Mouse (Mus musculus): ENCODE data around the gene Ccdc177. TPM values are rescaled to one million over a fixed set of nuclear protein-coding genes. Genes with fewer than 3 reads are reported as not detected.
A peak's percentile ranks its signal among the peaks of the same experiment; 100 is the strongest.
"Not testable (repeated sequence)": the region's sequence is repeated elsewhere in the genome, so short reads cannot be mapped to it uniquely, and the experiment has no call there.

Gene Ccdc177
- polyA plus RNA-seq, 1 experiment from 2014 or later: 2.1 TPM

DNA sequence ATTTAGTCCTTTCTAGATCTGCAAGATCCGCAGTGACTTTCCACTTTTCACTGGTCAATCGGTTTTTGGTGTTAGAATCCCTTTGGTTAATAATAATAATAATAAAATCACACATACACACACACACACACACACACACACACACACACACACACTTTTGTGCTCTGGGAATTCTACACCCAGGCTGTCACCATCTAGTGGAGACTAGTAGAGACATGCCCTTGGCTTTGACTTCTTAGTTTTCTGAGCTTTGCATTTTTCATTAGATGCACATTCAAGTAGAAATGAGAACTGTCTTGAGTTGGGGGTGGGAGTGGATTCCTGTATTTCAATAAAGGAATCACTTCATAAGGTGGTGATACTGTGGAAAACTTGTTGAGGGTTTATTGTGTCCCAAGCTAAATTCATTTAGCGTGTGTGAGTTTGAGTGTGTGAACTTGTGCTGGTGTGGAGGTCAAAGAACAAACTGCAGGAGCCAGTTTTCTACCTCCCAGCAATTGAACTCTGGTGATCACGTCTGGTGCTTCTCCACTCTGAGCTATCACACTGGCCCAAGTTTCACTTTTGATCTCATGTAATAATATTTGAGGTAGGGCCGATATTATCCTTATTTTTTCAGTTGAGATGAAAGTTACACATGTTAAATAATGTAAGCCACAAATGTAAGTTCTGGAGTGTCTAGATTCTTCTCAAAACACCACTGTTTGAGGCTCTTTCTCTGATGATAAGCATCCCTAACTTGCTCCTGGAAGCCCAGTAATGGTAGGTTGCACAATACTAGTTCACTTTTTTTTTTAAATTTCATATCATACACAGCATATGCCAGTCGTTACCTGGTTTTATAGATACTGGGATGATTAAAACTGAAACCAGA is 31.3 kb upstream of the Ccdc177 start:
- peak overlapping the region; percentile 78 for H3K9ac ChIP-seq (replicated peaks)
- peak overlapping the region; percentile 95; the same call in 1 of the 2 replicates for H3K27ac ChIP-seq (replicated peaks)
- H3K36me3 ChIP-seq: no peaks in the 10 kb centered on the region
- H3K4me3 ChIP-seq (replicated peaks): peak overlapping the region; percentile 95
- no peaks in the 10 kb centered on the region for H3K27me3 ChIP-seq (replicated peaks)
- H3K4me1 ChIP-seq: peaks cover 23% of the 10 kb centered on the region
- no peaks in the 10 kb centered on the region for H3K9me3 ChIP-seq (replicated peaks)
- WGBS: 45% methylated on average over 6 of the region's 6 CpGs
- peak overlapping the region; percentile 86 for H3K4me2 ChIP-seq
- no peak for ATAC-seq (ENCODE audit: low FRiP score)

DNA sequence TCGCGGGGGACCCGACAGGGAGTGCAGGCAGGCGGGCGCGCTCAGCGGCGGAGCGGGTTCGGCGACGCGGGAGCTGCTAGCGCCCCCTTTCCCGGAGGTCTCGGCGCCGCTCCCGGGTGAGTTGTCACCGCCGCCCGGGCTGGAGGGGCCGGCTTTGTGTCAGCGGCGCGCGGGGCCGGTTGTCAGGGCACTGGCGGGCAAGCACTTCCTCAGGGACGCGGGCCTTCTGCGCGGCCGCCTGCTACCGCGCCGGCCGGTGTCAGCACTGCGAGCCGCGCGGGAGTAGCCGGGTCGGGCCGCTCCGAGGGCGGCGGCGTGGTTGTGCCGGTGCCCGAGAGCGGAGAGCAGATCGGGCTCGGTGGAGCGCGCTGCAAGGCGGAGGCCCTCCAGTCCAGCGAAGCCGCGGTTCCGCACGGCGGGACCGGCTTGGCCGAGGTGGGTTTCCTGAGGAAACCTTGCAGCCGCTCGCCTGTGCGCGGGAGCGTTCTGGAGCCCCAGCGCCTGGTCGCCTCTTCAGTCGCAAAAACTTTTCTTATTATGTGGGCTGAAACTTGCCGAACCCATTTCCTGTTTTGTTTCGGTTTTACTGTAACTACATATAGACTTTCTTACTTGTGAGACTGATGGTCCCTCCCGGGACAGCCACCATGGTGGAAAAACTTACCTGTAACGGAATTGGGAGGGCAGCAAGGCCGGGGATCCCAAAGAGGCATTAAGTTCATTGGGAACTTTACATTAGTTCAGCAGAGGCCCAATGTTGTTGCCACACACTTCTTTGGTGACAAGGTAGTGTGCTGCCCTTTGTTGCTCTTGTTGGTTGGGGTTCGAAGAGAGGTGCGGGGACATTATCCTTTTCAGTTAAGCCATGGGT is 30.4 kb upstream of the Ccdc177 start:
- under 1% methylated on average over 80 of the region's 80 CpGs for WGBS
- Histone ChIP-seq H3K4me1 (peaks cover 23% of the 10 kb centered on the region), H3K4me2 (peak overlapping the region; percentile 86), H3K9me3 (replicated peaks) (no peaks in the 10 kb centered on the region), H3K9ac (replicated peaks) (peak overlapping the region; percentile 78), H3K27ac (replicated peaks) (peak overlapping the region; percentile 95), H3K27me3 (replicated peaks) (no peaks in the 10 kb centered on the region), H3K4me3 (replicated peaks) (peak overlapping the region; percentile 95), H3K36me3 (no peaks in the 10 kb centered on the region)
- ATAC-seq (ENCODE audit: low FRiP score): peak; percentile 83

- H3K36me3 ChIP-seq: no peaks in the 10 kb centered on the region
- peak within 1 kb of the TSS; percentile 86 for H3K4me2 ChIP-seq
- H3K9me3 ChIP-seq (replicated peaks): no peaks in the 10 kb centered on the region
- peak within 1 kb of the TSS; percentile 78 for H3K9ac ChIP-seq (replicated peaks)
- peak; percentile 99 for ATAC-seq (ENCODE audit: low FRiP score)
- 0 out of 2 replicates have a peak, but pooled peaks cover under 1% of the 10 kb centered on the region for H3K27me3 ChIP-seq (replicated peaks)
- 2% methylated on average over 53 of the region's 56 CpGs for WGBS
- H3K4me1 ChIP-seq: peaks cover 23% of the 10 kb centered on the region
- H3K4me3 ChIP-seq (replicated peaks): peak within 1 kb of the TSS; percentile 95
- peak within 1 kb of the TSS; percentile 95 for H3K27ac ChIP-seq (replicated peaks)
These were observed 29.6 kb upstream of the Ccdc177 start, which contains the start of gene Susd6 for GRCm38 (mm10) chr12:80789849-80790694. Gene Susd6, plus strand, starts transcription at chr12:80790510.

GRCm38 (mm10) chr12:80789276-80789675 is 28.8 kb upstream of the Ccdc177 start:
- not testable (repeated sequence) for H3K9me3 ChIP-seq (replicated peaks); H3K4me2 ChIP-seq; H3K9ac ChIP-seq (replicated peaks); H3K27ac ChIP-seq (replicated peaks); ATAC-seq (ENCODE audit: low FRiP score); H3K27me3 ChIP-seq (replicated peaks); H3K36me3 ChIP-seq; H3K4me3 ChIP-seq (replicated peaks)
- H3K4me1 ChIP-seq: peaks cover 23% of the 10 kb centered on the region
- 90% methylated on average over 4 of the region's 4 CpGs for WGBS

DNA sequence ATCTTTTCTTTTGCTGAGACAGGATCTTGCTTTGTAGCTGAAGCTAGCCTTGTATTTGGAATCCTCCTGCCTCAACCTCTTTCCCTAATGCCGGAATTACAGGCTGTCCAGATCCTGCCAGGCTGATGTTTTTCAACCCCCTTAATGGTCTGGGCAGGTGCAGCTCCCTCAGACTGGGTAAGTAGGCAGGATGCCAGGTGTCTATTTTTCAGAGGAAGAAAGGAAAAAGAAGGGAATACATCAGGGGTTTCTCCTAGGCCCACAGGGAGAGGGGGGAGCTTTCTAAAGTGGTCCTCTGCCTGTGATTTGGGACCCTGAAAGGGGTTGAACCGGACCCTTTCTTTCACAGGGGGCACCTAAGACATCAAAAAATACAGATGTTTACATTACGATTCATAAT is 27.7 kb upstream of the Ccdc177 start:
- Histone ChIP-seq H3K4me1 (peaks cover 23% of the 10 kb centered on the region), H3K9me3 (replicated peaks) (no peaks in the 10 kb centered on the region), H3K4me2 (no peak overlapping the region), H3K4me3 (replicated peaks) (no peak overlapping the region), H3K36me3 (no peaks in the 10 kb centered on the region), H3K9ac (replicated peaks) (no peak overlapping the region), H3K27ac (replicated peaks) (no peak overlapping the region), H3K27me3 (replicated peaks) (0 out of 2 replicates have a peak, but pooled peaks cover 3% of the 10 kb centered on the region)
- ATAC-seq (ENCODE audit: low FRiP score): no peak
- WGBS: 89% methylated on average over 3 of the region's 3 CpGs

DNA sequence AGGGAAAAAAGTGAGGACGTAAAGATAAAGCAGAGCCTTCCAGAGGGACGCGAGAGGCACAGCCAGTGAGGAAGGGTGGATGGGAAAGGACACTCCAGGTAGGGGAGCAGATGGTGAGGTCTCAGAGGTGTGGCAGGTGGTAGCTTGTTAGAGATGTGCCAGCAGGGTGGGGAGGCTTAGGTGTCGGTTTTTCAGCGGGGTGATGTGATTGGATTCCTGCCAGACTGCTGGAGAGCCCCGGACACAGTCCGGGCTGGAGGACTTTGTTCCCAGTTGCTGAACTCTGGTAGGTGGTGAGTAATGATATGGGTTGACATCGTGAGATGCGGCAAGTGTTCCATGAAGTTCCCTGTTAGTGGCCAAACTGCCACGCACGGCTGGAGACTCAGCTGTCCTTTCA is 27.1 kb upstream of the Ccdc177 start:
- H3K27me3 ChIP-seq (replicated peaks): 0 out of 2 replicates have a peak, but pooled peaks cover 3% of the 10 kb centered on the region
- H3K27ac ChIP-seq (replicated peaks): no peak overlapping the region
- H3K4me1 ChIP-seq: peaks cover 20% of the 10 kb centered on the region
- no peak overlapping the region for H3K4me3 ChIP-seq (replicated peaks)
- 61% methylated on average over 11 of the region's 11 CpGs for WGBS
- H3K4me2 ChIP-seq: no peak overlapping the region
- H3K36me3 ChIP-seq: no peaks in the 10 kb centered on the region
- ATAC-seq (ENCODE audit: low FRiP score): no peak
- H3K9me3 ChIP-seq (replicated peaks): no peaks in the 10 kb centered on the region
- H3K9ac ChIP-seq (replicated peaks): no peak overlapping the region

DNA sequence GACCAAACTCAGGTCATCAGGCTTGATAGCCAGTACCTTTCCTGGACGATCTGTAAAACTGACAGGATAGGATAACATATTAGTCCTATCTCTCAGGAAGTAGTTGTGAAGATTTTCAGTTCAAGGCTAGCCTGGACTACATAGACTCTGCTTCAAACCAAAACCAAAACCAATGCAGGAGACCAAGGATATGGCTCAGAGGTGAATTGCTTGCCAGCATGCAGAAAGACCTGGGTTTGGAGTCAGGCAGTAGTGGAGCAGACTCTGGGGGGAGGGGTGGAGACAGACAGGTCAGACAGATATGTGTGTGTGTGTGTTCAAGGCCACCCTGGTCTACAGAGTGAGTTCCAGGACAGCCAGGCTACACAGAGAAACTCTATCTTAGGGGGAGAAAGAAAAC is 26.1 kb upstream of the Ccdc177 start:
- H3K36me3 ChIP-seq: no peaks in the 10 kb centered on the region
- WGBS: 91% methylated on average over 1 of the region's 1 CpGs
- 0 out of 2 replicates have a peak, but pooled peaks cover 3% of the 10 kb centered on the region for H3K27me3 ChIP-seq (replicated peaks)
- H3K9ac ChIP-seq (replicated peaks): no peak overlapping the region
- no peak overlapping the region for H3K27ac ChIP-seq (replicated peaks)
- peaks cover 11% of the 10 kb centered on the region for H3K4me1 ChIP-seq
- H3K4me2 ChIP-seq: no peak overlapping the region
- no peak for ATAC-seq (ENCODE audit: low FRiP score)
- no peaks in the 10 kb centered on the region for H3K9me3 ChIP-seq (replicated peaks)
- no peak overlapping the region for H3K4me3 ChIP-seq (replicated peaks)

GRCm38 (mm10) chr12:80785597-80785996 is 25.1 kb upstream of the Ccdc177 start:
- Histone ChIP-seq H3K9ac (replicated peaks) (no peak overlapping the region), H3K4me3 (replicated peaks) (no peak overlapping the region), H3K27me3 (replicated peaks) (0 out of 2 replicates have a peak, but pooled peaks cover 3% of the 10 kb centered on the region), H3K36me3 (no peaks in the 10 kb centered on the region), H3K27ac (replicated peaks) (no peak overlapping the region), H3K4me2 (no peak overlapping the region), H3K9me3 (replicated peaks) (no peaks in the 10 kb centered on the region), H3K4me1 (peaks cover 5% of the 10 kb centered on the region)
- 93% methylated on average over 4 of the region's 4 CpGs for WGBS
- ATAC-seq (ENCODE audit: low FRiP score): no peak

DNA sequence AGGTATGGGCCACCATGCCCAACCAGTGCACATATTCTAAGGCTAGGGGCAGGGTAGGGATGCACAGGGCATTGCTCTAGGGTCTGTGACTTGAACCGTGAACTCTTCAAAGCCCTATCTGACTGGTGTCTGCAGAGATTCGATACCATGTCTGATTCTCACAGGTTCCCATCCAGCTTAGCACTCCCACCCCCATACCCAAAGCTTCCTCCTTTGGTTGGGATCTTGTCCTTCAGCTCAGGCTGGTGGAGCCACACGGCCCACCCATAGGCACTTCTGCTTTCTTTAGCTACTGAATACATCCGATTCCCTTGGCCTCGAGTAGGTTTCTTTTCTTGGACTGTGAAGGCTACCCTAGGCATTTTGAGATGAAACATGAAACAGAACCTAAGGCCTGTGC is 24.5 kb upstream of the Ccdc177 start:
- no peak for ATAC-seq (ENCODE audit: low FRiP score)
- H3K9ac ChIP-seq (replicated peaks): no peak overlapping the region
- H3K4me1 ChIP-seq: peaks cover 4% of the 10 kb centered on the region
- no peak overlapping the region for H3K4me3 ChIP-seq (replicated peaks)
- no peak overlapping the region for H3K4me2 ChIP-seq
- 89% methylated on average over 5 of the region's 5 CpGs for WGBS
- H3K27me3 ChIP-seq (replicated peaks): 0 out of 2 replicates have a peak, but pooled peaks cover 3% of the 10 kb centered on the region
- H3K36me3 ChIP-seq: no peaks in the 10 kb centered on the region
- no peak overlapping the region for H3K27ac ChIP-seq (replicated peaks)
- H3K9me3 ChIP-seq (replicated peaks): no peaks in the 10 kb centered on the region

DNA sequence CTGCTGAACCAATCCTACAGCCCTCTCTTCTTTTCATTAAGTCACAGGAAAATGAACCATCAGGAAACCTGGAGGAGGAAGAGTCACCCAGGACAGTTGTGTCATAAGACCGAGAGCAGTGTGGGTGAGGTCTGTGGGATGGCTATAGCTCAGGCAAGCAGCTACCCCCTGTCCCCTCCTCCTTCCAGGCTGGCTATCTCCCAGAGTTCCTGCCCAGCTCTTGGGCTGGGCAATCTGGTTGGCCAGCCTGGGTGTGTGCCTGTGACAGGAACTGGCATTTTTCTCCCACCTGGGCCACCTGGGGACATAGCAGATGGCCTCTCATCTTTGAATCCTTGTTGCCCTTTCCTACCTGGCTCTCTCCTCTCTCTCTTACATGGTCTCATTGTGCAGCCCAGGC is 23.4 kb upstream of the Ccdc177 start:
- Histone ChIP-seq H3K4me3 (replicated peaks) (no peak overlapping the region), H3K4me2 (no peak overlapping the region), H3K4me1 (no peaks in the 10 kb centered on the region), H3K36me3 (no peaks in the 10 kb centered on the region), H3K9ac (replicated peaks) (no peak overlapping the region), H3K27me3 (replicated peaks) (0 out of 2 replicates have a peak, but pooled peaks cover 3% of the 10 kb centered on the region), H3K27ac (replicated peaks) (no peak overlapping the region), H3K9me3 (replicated peaks) (no peaks in the 10 kb centered on the region)
- WGBS: 71% methylated on average over 1 of the region's 1 CpGs
- ATAC-seq (ENCODE audit: low FRiP score): no peak

GRCm38 (mm10) chr12:80782892-80783291 is 22.4 kb upstream of the Ccdc177 start:
- no peak for ATAC-seq (ENCODE audit: low FRiP score)
- no peaks in the 10 kb centered on the region for H3K36me3 ChIP-seq
- 53% methylated on average over 3 of the region's 3 CpGs for WGBS

More at GRCm38 (mm10) chr12:80782892-80783291, 22.4 kb upstream of the Ccdc177 start:
- Histone ChIP-seq H3K4me2 (no peak overlapping the region), H3K9me3 (replicated peaks) (no peaks in the 10 kb centered on the region), H3K4me1 (no peaks in the 10 kb centered on the region), H3K27me3 (replicated peaks) (0 out of 2 replicates have a peak, but pooled peaks cover 3% of the 10 kb centered on the region), H3K4me3 (replicated peaks) (no peak overlapping the region), H3K27ac (replicated peaks) (no peak overlapping the region), H3K9ac (replicated peaks) (no peak overlapping the region)

All from neural tube, embryonic 15.5 days (tissue).